Mouse (Mus musculus) embryonic facial prominence, embryonic 15.5 days (tissue): ENCODE results near the gene Shf. TPM values are rescaled to one million over a fixed set of nuclear protein-coding genes. Genes with fewer than 3 reads are reported as not detected.
"Not testable (repeated sequence)": the region's sequence is repeated elsewhere in the genome, so short reads cannot be mapped to it uniquely, and the experiment has no call there.

ENCODE experiments used
- ATAC-seq: fragments of 200-750 bp; cut with Nextera tagmentation; 2 replicates; pipeline ENCODE4 v1.8.0; 2017; ENCODE audit warnings: low read depth, moderate TSS enrichment; ENCODE audit not compliant: insufficient number of reproducible peaks, low FRiP score, low TSS enrichment
- H3K27ac ChIP-seq: fragments of 300-500 bp; sonication (generic); replicated peaks from 2 replicates; pipeline ENCODE4 v1.5.1; 2015; ENCODE audit warnings: mild to moderate bottlenecking, inconsistent platforms
- H3K27me3 ChIP-seq: fragments of 300-500 bp; sonication (generic); 2 replicates; pipeline ENCODE4 v1.6.1; 2015; ENCODE audit warnings: inconsistent platforms
- H3K36me3 ChIP-seq: fragments of 300-500 bp; sonication (generic); 2 replicates; pipeline ENCODE4 v1.6.1; 2015; ENCODE audit warnings: mild to moderate bottlenecking, inconsistent platforms
- H3K4me1 ChIP-seq: fragments of 300-500 bp; sonication (generic); 2 replicates; pipeline ENCODE4 v1.6.1; 2015; ENCODE audit warnings: inconsistent platforms
- H3K4me2 ChIP-seq: fragments of 300-500 bp; sonication (generic); replicated peaks from 2 replicates; pipeline ENCODE4 v1.6.1; 2015; ENCODE audit warnings: mild to moderate bottlenecking, inconsistent platforms
- H3K4me3 ChIP-seq: fragments of 300-500 bp; sonication (generic); replicated peaks from 2 replicates; pipeline ENCODE4 v1.5.1; 2015; ENCODE audit warnings: mild to moderate bottlenecking, inconsistent platforms
- H3K9ac ChIP-seq: fragments of 300-500 bp; sonication (generic); 2 replicates; pipeline ENCODE4 v1.6.1; 2015; ENCODE audit warnings: inconsistent platforms
- H3K9me3 ChIP-seq: fragments of 300-500 bp; sonication (generic); replicated peaks from 2 replicates; pipeline ENCODE4 v1.6.1; 2016; ENCODE audit warnings: inconsistent platforms
- WGBS: fragments of 180-500 bp; shearing (Covaris S2); methylation state at CpG from one replicate; pipeline ENCODE4 v1.1.7; 2015; 5-methylcytosine and 5-hydroxymethylcytosine counted together
- polyA plus RNA-seq: library from polyadenylated mRNA; unstranded; fragments of >200 nt; fragmentation: Nextera tagmentation; extraction: Ambion mirVana; gene quantifications from 2 replicates; pipeline ENCODE4 v1.2.1, GENCODE M21; 2015

The Shf gene
- polyA plus RNA-seq = 4.5 and 5.0 TPM in 2 replicates

DNA sequence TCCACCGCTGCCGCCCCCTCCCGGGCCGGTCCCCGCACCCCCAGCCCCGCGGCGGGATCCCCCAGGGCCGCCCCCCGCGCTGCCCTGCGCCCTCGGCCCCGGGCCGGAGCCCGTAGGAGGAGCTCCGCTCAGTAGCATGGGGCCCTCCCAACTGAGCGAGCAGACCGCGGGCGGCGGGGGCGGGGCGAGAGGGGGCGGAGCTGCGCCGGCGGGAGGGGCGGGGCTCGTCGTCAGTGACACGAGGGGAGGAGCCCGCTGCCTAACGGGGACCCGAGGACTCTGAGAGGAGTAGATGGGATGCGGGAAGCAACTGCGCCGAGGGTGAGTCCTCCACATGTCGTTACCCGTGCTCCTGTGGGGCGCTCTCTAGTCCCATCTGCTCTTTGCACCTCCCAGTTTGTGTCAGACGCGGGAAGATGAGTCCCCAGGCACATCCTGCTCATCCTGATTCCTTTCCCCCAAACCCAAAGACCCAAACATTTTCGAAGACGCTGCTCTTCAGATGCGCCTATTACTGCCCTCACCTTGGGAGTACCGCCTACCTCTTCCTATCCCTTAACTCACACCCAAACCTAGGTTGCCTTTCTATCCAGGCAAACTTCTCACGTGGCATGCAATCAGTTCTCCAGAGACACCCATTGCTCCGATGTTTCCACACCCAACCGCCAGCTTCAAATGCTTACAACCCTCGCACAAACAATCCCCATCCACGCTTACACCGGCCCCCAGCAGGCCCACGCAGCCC is at the start of gene Shf:
Gene Shf (minus strand): TSS at position 168 of the 745 bp plus-strand sequence.
- peak; percentile 95 for ATAC-seq
- H3K36me3 ChIP-seq = peaks cover under 1% of the 10 kb centered on the region; the same call in 1 of the 2 replicates
- H3K9me3 ChIP-seq = no peaks in the 10 kb centered on the region
- WGBS = under 1% methylated on average over 40 of the region's 54 CpGs
- H3K27ac ChIP-seq = peak within 1 kb of the TSS; percentile 72; the same call in 1 of the 2 replicates
- peak within 1 kb of the TSS; percentile 85 for H3K9ac ChIP-seq
- H3K4me3 ChIP-seq = peak within 1 kb of the TSS; percentile 76
- H3K27me3 ChIP-seq = no peaks in the 10 kb centered on the region
- H3K4me1 ChIP-seq = peaks cover 22% of the 10 kb centered on the region
- peak within 1 kb of the TSS; percentile 84 for H3K4me2 ChIP-seq

- no peaks in the 10 kb centered on the region for H3K27me3 ChIP-seq
- H3K27ac ChIP-seq = no peak overlapping the region
- H3K4me2 ChIP-seq = no peak overlapping the region
- H3K9ac ChIP-seq = no peak overlapping the region
- H3K4me1 ChIP-seq = no peaks in the 10 kb centered on the region
- no peak overlapping the region for H3K4me3 ChIP-seq
- ATAC-seq = no peak
- H3K9me3 ChIP-seq = no peaks in the 10 kb centered on the region
- no peaks in the 10 kb centered on the region for H3K36me3 ChIP-seq
- 71% methylated on average over 7 of the region's 7 CpGs for WGBS
Measured at GRCm38 (mm10) chr2:122408928-122409327, 40.0 kb upstream of the Shf start.

DNA sequence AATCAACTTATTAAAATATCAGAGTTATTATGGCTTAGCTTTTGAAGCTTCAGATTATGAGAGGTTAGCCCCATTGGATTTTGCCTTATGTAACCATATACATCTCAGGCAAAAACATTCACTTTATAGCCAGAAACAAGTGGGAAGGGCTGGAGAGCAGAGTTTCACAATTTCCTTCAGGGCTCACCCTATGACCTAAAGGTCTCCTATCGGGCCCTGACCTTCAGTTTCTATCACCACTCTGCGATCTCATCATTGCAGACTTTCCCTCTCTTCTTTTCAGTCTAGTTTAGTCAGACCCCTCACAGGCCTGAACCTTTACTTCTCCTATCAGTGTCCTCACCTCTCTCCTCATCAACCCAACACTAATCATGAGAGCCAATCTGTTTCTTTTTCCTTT is 38.6 kb upstream of the Shf start:
- no peaks in the 10 kb centered on the region for H3K4me1 ChIP-seq
- H3K27ac ChIP-seq = no peak overlapping the region
- WGBS = 83% methylated on average over 2 of the region's 2 CpGs
- no peak overlapping the region for H3K9ac ChIP-seq
- no peak for ATAC-seq
- no peak overlapping the region for H3K4me3 ChIP-seq
- no peak overlapping the region for H3K4me2 ChIP-seq
- H3K9me3 ChIP-seq = no peaks in the 10 kb centered on the region
- no peaks in the 10 kb centered on the region for H3K36me3 ChIP-seq
- no peaks in the 10 kb centered on the region for H3K27me3 ChIP-seq

- Histone ChIP-seq H3K27ac (no peak overlapping the region), H3K4me3 (no peak overlapping the region), H3K4me2 (no peak overlapping the region), H3K27me3 (no peaks in the 10 kb centered on the region), H3K9ac (no peak overlapping the region), H3K36me3 (no peaks in the 10 kb centered on the region), H3K4me1 (no peaks in the 10 kb centered on the region), H3K9me3 (no peaks in the 10 kb centered on the region)
- ATAC-seq = no peak
- WGBS = 79% methylated on average over 1 of the region's 1 CpGs
Measured at GRCm38 (mm10) chr2:122396150-122396549, 27.2 kb upstream of the Shf start.

GRCm38 (mm10) chr2:122387135-122387534 is 18.2 kb upstream of the Shf start:
- not testable (repeated sequence) for H3K9ac ChIP-seq, H3K4me2 ChIP-seq, H3K4me1 ChIP-seq, H3K9me3 ChIP-seq, H3K36me3 ChIP-seq, H3K27me3 ChIP-seq, H3K4me3 ChIP-seq, ATAC-seq, H3K27ac ChIP-seq
- WGBS = 93% methylated on average over 3 of the region's 3 CpGs

DNA sequence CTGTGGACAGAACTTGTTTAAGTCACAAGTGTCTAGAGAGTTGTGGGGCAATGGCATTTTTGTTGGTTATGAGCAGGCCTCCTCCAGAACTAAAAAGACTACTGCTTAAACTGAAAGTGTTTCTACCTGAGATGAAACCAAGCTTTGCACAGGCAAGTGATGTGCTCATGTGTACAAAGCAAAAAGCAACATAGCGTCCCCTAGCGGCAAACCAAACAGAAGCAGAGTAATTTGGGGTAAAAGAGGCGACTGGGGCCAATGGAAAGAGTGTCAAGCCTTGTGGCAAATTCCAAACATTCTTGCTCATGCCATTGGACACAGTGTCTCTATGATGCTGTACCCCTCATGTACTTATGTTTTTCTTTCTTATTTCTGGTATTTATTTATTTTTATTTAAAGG is 16.1 kb upstream of the Shf start:
- 0 out of 2 replicates have a peak, but pooled peaks cover 3% of the 10 kb centered on the region for H3K4me1 ChIP-seq
- H3K4me2 ChIP-seq = no peak overlapping the region
- no peaks in the 10 kb centered on the region for H3K36me3 ChIP-seq
- ATAC-seq = no peak
- H3K9me3 ChIP-seq = no peaks in the 10 kb centered on the region
- no peak overlapping the region for H3K27ac ChIP-seq
- no peak overlapping the region for H3K9ac ChIP-seq
- no peaks in the 10 kb centered on the region for H3K27me3 ChIP-seq
- 26% methylated on average over 3 of the region's 3 CpGs for WGBS
- no peak overlapping the region for H3K4me3 ChIP-seq

DNA sequence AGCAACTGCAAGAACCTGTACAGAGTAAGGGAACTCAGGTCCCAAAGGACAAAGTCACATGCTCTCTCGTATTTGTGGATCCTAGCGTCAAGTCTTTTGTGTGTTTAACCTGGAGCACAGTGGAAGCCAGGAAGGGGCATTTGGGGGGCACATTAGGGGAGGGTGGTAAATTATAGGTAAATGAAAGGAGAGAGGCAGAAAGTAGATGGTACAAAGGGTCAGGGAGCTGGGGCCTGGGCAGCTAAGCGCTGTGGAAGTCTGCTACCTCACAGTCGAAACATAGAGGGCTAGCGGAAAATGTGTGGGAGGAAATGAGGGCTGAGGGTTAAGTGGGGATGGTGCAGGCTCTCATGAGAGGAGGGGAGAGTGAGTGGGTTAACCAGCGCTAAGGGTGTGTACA is 13.2 kb upstream of the Shf start:
- no peaks in the 10 kb centered on the region for H3K27me3 ChIP-seq
- ATAC-seq = no peak
- no peak overlapping the region for H3K27ac ChIP-seq
- H3K9me3 ChIP-seq = no peaks in the 10 kb centered on the region
- H3K4me1 ChIP-seq = peaks cover 3% of the 10 kb centered on the region; the same call in 1 of the 2 replicates
- WGBS = 79% methylated on average over 6 of the region's 6 CpGs
- H3K36me3 ChIP-seq = no peaks in the 10 kb centered on the region
- H3K4me2 ChIP-seq = no peak overlapping the region
- H3K4me3 ChIP-seq = no peak overlapping the region
- H3K9ac ChIP-seq = no peak overlapping the region

- no peaks in the 10 kb centered on the region for H3K36me3 ChIP-seq
- H3K9me3 ChIP-seq = no peaks in the 10 kb centered on the region
- 74% methylated on average over 16 of the region's 16 CpGs for WGBS
- H3K4me1 ChIP-seq = peaks cover 3% of the 10 kb centered on the region; the same call in 1 of the 2 replicates
- no peak overlapping the region for H3K27ac ChIP-seq
- H3K4me3 ChIP-seq = no peak overlapping the region
- no peak overlapping the region for H3K9ac ChIP-seq
- no peak for ATAC-seq
- no peak overlapping the region for H3K4me2 ChIP-seq
- no peaks in the 10 kb centered on the region for H3K27me3 ChIP-seq
Measured at GRCm38 (mm10) chr2:122381329-122382103, 12.6 kb upstream of the Shf start.

DNA sequence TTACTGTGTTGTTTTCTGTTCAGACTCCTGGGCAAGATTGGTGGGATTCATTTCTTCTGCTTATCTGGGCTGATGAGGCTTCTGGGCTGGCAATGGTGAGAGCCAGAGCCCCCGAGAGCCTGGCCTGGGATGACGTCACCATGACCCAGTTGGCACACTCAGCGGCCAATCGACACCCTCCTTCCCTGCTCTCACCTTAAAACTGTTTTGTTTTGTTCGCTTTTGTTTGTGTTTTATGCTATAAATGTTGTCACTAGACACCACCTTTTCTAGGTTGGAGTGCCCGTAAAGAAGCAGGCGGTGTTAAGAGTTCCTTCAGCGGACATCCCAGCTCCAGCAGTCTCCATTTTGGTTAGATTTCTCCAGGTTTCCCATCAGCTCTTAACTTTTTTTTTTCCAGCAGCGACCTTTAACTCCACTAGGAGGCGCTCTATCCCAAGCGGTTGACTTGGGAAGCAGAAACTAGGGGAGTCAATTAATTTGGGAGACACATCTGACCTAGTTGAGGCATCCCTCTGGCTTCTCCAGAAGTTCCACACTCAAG is 11.9 kb upstream of the Shf start:
- Histone ChIP-seq H3K9ac (no peak overlapping the region), H3K4me1 (peaks cover 6% of the 10 kb centered on the region; the same call in 1 of the 2 replicates), H3K4me3 (peak overlapping the region; percentile 32), H3K27me3 (no peaks in the 10 kb centered on the region), H3K4me2 (peak overlapping the region; percentile 45), H3K27ac (no peak overlapping the region), H3K36me3 (no peaks in the 10 kb centered on the region), H3K9me3 (no peaks in the 10 kb centered on the region)
- ATAC-seq = no peak
- 10% methylated on average over 11 of the region's 11 CpGs for WGBS

DNA sequence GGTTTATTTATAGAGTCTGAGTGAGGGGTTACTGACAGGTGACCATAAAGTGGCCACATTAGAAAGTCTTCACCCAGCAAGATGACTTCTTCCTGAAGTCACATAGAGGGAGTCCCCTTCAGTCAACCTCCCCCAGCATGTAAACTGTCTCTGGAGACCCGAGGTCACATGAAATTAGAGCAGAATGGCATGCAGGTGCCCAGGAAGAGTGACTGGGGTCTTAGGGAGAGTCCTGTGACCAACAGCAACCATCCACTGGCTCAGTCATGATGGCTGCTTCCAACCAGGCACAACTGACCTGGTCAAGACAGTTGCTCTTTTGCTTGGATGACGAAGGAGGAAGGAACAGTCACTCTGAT is 10.3 kb upstream of the Shf start:
- WGBS = 32% methylated on average over 2 of the region's 2 CpGs
- ATAC-seq = no peak
- no peak overlapping the region for H3K4me3 ChIP-seq
- H3K9me3 ChIP-seq = no peaks in the 10 kb centered on the region
- no peak overlapping the region for H3K27ac ChIP-seq
- no peaks in the 10 kb centered on the region for H3K36me3 ChIP-seq
- peaks cover 6% of the 10 kb centered on the region; the same call in 1 of the 2 replicates for H3K4me1 ChIP-seq
- no peak overlapping the region for H3K9ac ChIP-seq
- H3K27me3 ChIP-seq = no peaks in the 10 kb centered on the region
- no peak overlapping the region for H3K4me2 ChIP-seq
